Mouse (Mus musculus): ENCODE results near the gene 4833439L19Rik.
"Not testable (repeated sequence)": the region's sequence is repeated elsewhere in the genome, so short reads cannot be mapped to it uniquely, and the experiment has no call there.

Gene 4833439L19Rik

GRCm38 (mm10) chr13:54565201-54565581 is at the start of gene 4833439L19Rik:
TSS of gene 4833439L19Rik (minus strand) at chr13:54565435.
- DNase-seq (ENCODE audit: extremely low read depth, low read depth) = peak; percentile 88

GRCm38 (mm10) chr13:54613141-54613540 is 47.9 kb upstream of the 4833439L19Rik start:
- not testable (repeated sequence) for DNase-seq (ENCODE audit: extremely low read depth, low read depth)

- peak; percentile 50 for DNase-seq (ENCODE audit: extremely low read depth, low read depth)
Observed at GRCm38 (mm10) chr13:54610972-54611754, 45.9 kb upstream of the 4833439L19Rik start, which contains the start of gene Cltb. TSS of gene Cltb (minus strand) at chr13:54611344.

- no peak for DNase-seq (ENCODE audit: extremely low read depth, low read depth)
Observed at GRCm38 (mm10) chr13:54610613-54610971, 45.4 kb upstream of the 4833439L19Rik start.

- DNase-seq (ENCODE audit: extremely low read depth, low read depth) = no peak
Observed at GRCm38 (mm10) chr13:54609301-54609700, 44.1 kb upstream of the 4833439L19Rik start.

GRCm38 (mm10) chr13:54608666-54609065 is 43.4 kb upstream of the 4833439L19Rik start:
- no peak for DNase-seq (ENCODE audit: extremely low read depth, low read depth)

- no peak for DNase-seq (ENCODE audit: extremely low read depth, low read depth)
Observed at GRCm38 (mm10) chr13:54608002-54608401, 42.8 kb upstream of the 4833439L19Rik start.

GRCm38 (mm10) chr13:54607204-54607603 is 42.0 kb upstream of the 4833439L19Rik start:
- DNase-seq (ENCODE audit: extremely low read depth, low read depth) = no peak

- DNase-seq (ENCODE audit: extremely low read depth, low read depth) = no peak
Observed at GRCm38 (mm10) chr13:54605426-54605825, 40.2 kb upstream of the 4833439L19Rik start.

- DNase-seq (ENCODE audit: extremely low read depth, low read depth) = no peak
Observed at GRCm38 (mm10) chr13:54604221-54604620, 39.0 kb upstream of the 4833439L19Rik start.

GRCm38 (mm10) chr13:54603501-54603900 is 38.3 kb upstream of the 4833439L19Rik start:
- no peak for DNase-seq (ENCODE audit: extremely low read depth, low read depth)

- DNase-seq (ENCODE audit: extremely low read depth, low read depth) = no peak
Observed at GRCm38 (mm10) chr13:54602639-54603111, 37.4 kb upstream of the 4833439L19Rik start.

- DNase-seq (ENCODE audit: extremely low read depth, low read depth) = no peak
Observed at GRCm38 (mm10) chr13:54598622-54599143, 33.4 kb upstream of the 4833439L19Rik start.

- no peak for DNase-seq (ENCODE audit: extremely low read depth, low read depth)
Observed at GRCm38 (mm10) chr13:54596870-54597269, 31.6 kb upstream of the 4833439L19Rik start.

- no peak for DNase-seq (ENCODE audit: extremely low read depth, low read depth)
Observed at GRCm38 (mm10) chr13:54596107-54596690, 31.0 kb upstream of the 4833439L19Rik start.

GRCm38 (mm10) chr13:54593617-54594016 is 28.4 kb upstream of the 4833439L19Rik start:
- DNase-seq (ENCODE audit: extremely low read depth, low read depth) = no peak

GRCm38 (mm10) chr13:54591776-54592356 is 26.6 kb upstream of the 4833439L19Rik start:
- no peak for DNase-seq (ENCODE audit: extremely low read depth, low read depth)

GRCm38 (mm10) chr13:54589996-54590951 is 25.0 kb upstream of the 4833439L19Rik start, which contains the start of the genes Nop16 and Higd2a:
TSS of gene Nop16 (minus strand) at chr13:54590090.
TSS of gene Higd2a (plus strand) at chr13:54590207.
- peak; percentile 98 for DNase-seq (ENCODE audit: extremely low read depth, low read depth)

GRCm38 (mm10) chr13:54589414-54589995 is 24.3 kb upstream of the 4833439L19Rik start:
- DNase-seq (ENCODE audit: extremely low read depth, low read depth) = peak; percentile 65

- DNase-seq (ENCODE audit: extremely low read depth, low read depth) = no peak
Observed at GRCm38 (mm10) chr13:54585831-54586230, 20.6 kb upstream of the 4833439L19Rik start.

Measured in MEL-GATA-1-ER (cell line).